Mouse (Mus musculus): ENCODE results near the gene Hes7.

- TF ChIP-seq GATA1 (IDR thresholded peaks at IDR 0.05; ENCODE audit: borderline replicate concordance, low read length) (no peak), FLI1 (IDR thresholded peaks at IDR 0.05; ENCODE audit: low read length) (no peak)
Measured at GRCm38 (mm10) chr11:69120221-69121000, at the start of gene Hes7.

All from megakaryocyte, embryonic 14.5 days (primary cell).